8 mouse cellular contexts compared by ENCODE assay signal in genomic region chr6:6005762-6006431, GRCm38 (mm10).
DNase-seq lines count a peak whose midpoint lies in the region; TF ChIP-seq lines count a peak whose summit lies in the region.

No protein-coding gene starts in this region.

- peak; percentile 73 for DNase-seq in Muller cell, postnatal 12 days (ENCODE audit: inconsistent ontology term)
- DNase-seq in cerebellum, adult 2 months, result peak; percentile 73 to 79
- peak; percentile 91 for DNase-seq in forelimb bud, embryonic 11.5 days (ENCODE audit: low read depth, low spot score)
- peak; percentile 86 for DNase-seq in heart, postnatal 4 days
- peak; percentile 63 to 77 for DNase-seq in layer of hippocampus, adult 2 months (ENCODE audit: low spot score in 2 of 2)
- peak; percentile 37 to 56 for DNase-seq in lung, adult 18-20 months
- peak; percentile 4 to 56 for DNase-seq in thymus, postnatal 10 days (ENCODE audit: low spot score in 2 of 2)

- peak; percentile 94 for TF ChIP-seq CTCF in cerebellum, adult 2 months (IDR thresholded peaks at IDR 0.05; ENCODE audit: borderline replicate concordance, insufficient read depth, low read depth, low read length)
- TF ChIP-seq CTCF in layer of hippocampus, adult 2 months (conservative IDR thresholded peaks at IDR 0.05), result peak; percentile 97
- peak; percentile 89 for TF ChIP-seq CTCF in olfactory bulb, adult 2 months (IDR thresholded peaks at IDR 0.05; ENCODE audit: insufficient read depth, low read depth, low read length)

- H3K4me1 ChIP-seq in cerebellum, adult 2 months (ENCODE audit: control insufficient read depth, insufficient read depth, low read length), result no peaks in the 10 kb centered on the region; the same call in 1 of the 2 replicates
- H3K4me1 ChIP-seq in olfactory bulb, adult 2 months (ENCODE audit: control insufficient read depth, insufficient read depth, low read length), result peaks cover 12% of the 10 kb centered on the region

- peak overlapping the region; percentile 90 for H3K4me3 ChIP-seq in cerebellum, adult 2 months (replicated peaks; ENCODE audit: insufficient read depth, low read depth, low read length)
- peak overlapping the region; percentile 61 for H3K4me3 ChIP-seq in layer of hippocampus, adult 2 months
- H3K4me3 ChIP-seq in olfactory bulb, adult 2 months (ENCODE audit: insufficient read depth, low read depth, low read length), result peak overlapping the region; percentile 81

- H3K27me3 ChIP-seq in cerebellum, adult 2 months (ENCODE audit: control insufficient read depth, insufficient read depth, low read length), result no peaks in the 10 kb centered on the region

- no peak for TF ChIP-seq POLR2A in cerebellum, adult 2 months (IDR thresholded peaks at IDR 0.05; ENCODE audit: borderline replicate concordance, insufficient read depth, low read length)
- TF ChIP-seq POLR2A in olfactory bulb, adult 2 months (IDR thresholded peaks at IDR 0.05; ENCODE audit: insufficient read depth, low read depth, low read length), result no peak

- WGBS in cerebellum, adult 2 months, result 9% methylated on average over 42 of the region's 42 CpGs
- 5% methylated on average over 42 of the region's 42 CpGs for WGBS in olfactory bulb, adult 2 months

- H3K27ac ChIP-seq in cerebellum, adult 2 months (ENCODE audit: insufficient read depth, low read length), result no peak overlapping the region
- H3K27ac ChIP-seq in layer of hippocampus, adult 2 months, result no peak overlapping the region; the same call in 1 of the 2 replicates
- peak overlapping the region; percentile 56; the same call in 1 of the 2 replicates for H3K27ac ChIP-seq in olfactory bulb, adult 2 months (ENCODE audit: insufficient read depth, low read depth, low read length)

Comparison
In these comparisons a context has a peak if more than half of its experiments do, and no peak if none do; other contexts are left out.
1. DNase-seq: peak in every context shown above with its lines; median percentile 91 in forelimb bud, embryonic 11.5 days; 86 in heart, postnatal 4 days; 76 in cerebellum, adult 2 months; 73 in Muller cell, postnatal 12 days; 70 in layer of hippocampus, adult 2 months; 46 in lung, adult 18-20 months; 30 in thymus, postnatal 10 days.